Mouse (Mus musculus) neural tube, embryonic 13.5 days (tissue): ENCODE measurements at regions not wholly inside any gene's neighbourhood (a gene's known extent, or its start where the extent isn't known, plus 50 kb on each side); places are given as distances from the start of the nearest gene placed in this dataset.

Source experiments
- ATAC-seq: fragments of 200-750 bp; cut with Nextera tagmentation; 2 replicates; pipeline ENCODE4 v1.8.0; 2017; ENCODE audit warnings: low read depth, mild to moderate bottlenecking, moderate TSS enrichment, moderate library complexity
- H3K27ac ChIP-seq: fragments of 300-500 bp; sonication (generic); replicated peaks from 2 replicates; pipeline ENCODE4 v1.5.1; 2015; ENCODE audit warnings: moderate library complexity, mild to moderate bottlenecking, inconsistent platforms
- H3K27me3 ChIP-seq: fragments of 300-500 bp; sonication (generic); 2 replicates; pipeline ENCODE4 v1.6.1; 2015; ENCODE audit warnings: mild to moderate bottlenecking, inconsistent platforms
- H3K36me3 ChIP-seq: fragments of 300-500 bp; sonication (generic); 2 replicates; pipeline ENCODE4 v1.6.1; 2015; ENCODE audit warnings: mild to moderate bottlenecking, inconsistent platforms
- H3K4me1 ChIP-seq: fragments of 300-500 bp; sonication (generic); replicated peaks from 2 replicates; pipeline ENCODE4 v1.6.1; 2015; ENCODE audit warnings: inconsistent platforms
- H3K4me2 ChIP-seq: fragments of 300-500 bp; sonication (generic); 2 replicates; pipeline ENCODE4 v1.6.1; 2015; ENCODE audit warnings: inconsistent platforms, mild to moderate bottlenecking, moderate library complexity
- H3K4me3 ChIP-seq: fragments of 300-500 bp; sonication (generic); 2 replicates; pipeline ENCODE4 v1.5.1; 2015; ENCODE audit warnings: mild to moderate bottlenecking, inconsistent platforms
- H3K9ac ChIP-seq: fragments of 300-500 bp; sonication (generic); 2 replicates; pipeline ENCODE4 v1.6.1; 2015; ENCODE audit warnings: moderate library complexity, mild to moderate bottlenecking, inconsistent platforms
- H3K9me3 ChIP-seq: fragments of 300-500 bp; sonication (generic); 2 replicates; pipeline ENCODE4 v1.6.1; 2016; ENCODE audit warnings: inconsistent platforms
- WGBS: fragments of 180-500 bp; shearing (Covaris S2); methylation state at CpG from one replicate; pipeline ENCODE4 v1.1.7; 2015; 5-methylcytosine and 5-hydroxymethylcytosine counted together

- Histone ChIP-seq H3K27me3 (no peaks in the 10 kb centered on the region), H3K4me3 (no peak overlapping the region), H3K9ac (no peak overlapping the region), H3K4me2 (no peak overlapping the region), H3K36me3 (no peaks in the 10 kb centered on the region), H3K9me3 (no peaks in the 10 kb centered on the region), H3K27ac (no peak overlapping the region), H3K4me1 (no peaks in the 10 kb centered on the region)
- WGBS: 75% methylated on average over 7 of the region's 7 CpGs
- ATAC-seq: no peak
Measured at GRCm38 (mm10) chr4:55874875-55875274, 342.6 kb upstream of the Klf4 start.

GRCm38 (mm10) chr4:55874276-55874675 is 342.0 kb upstream of the Klf4 start:
- no peak for ATAC-seq

GRCm38 (mm10) chr4:55860055-55860454 is 327.8 kb upstream of the Klf4 start:
- Histone ChIP-seq H3K4me1 (no peaks in the 10 kb centered on the region), H3K9ac (no peak overlapping the region), H3K4me2 (no peak overlapping the region), H3K27me3 (no peaks in the 10 kb centered on the region), H3K36me3 (no peaks in the 10 kb centered on the region), H3K9me3 (no peaks in the 10 kb centered on the region), H3K27ac (no peak overlapping the region), H3K4me3 (no peak overlapping the region)
- ATAC-seq: no peak
- 63% methylated on average over 2 of the region's 2 CpGs for WGBS

More at GRCm38 (mm10) chr4:55874276-55874675, 342.0 kb upstream of the Klf4 start:
- 90% methylated on average over 4 of the region's 4 CpGs for WGBS
- no peaks in the 10 kb centered on the region for H3K27me3 ChIP-seq
- no peak overlapping the region for H3K9ac ChIP-seq
- H3K4me3 ChIP-seq: no peak overlapping the region
- H3K36me3 ChIP-seq: no peaks in the 10 kb centered on the region
- H3K4me2 ChIP-seq: no peak overlapping the region
- H3K9me3 ChIP-seq: no peaks in the 10 kb centered on the region
- H3K4me1 ChIP-seq: no peaks in the 10 kb centered on the region
- no peak overlapping the region for H3K27ac ChIP-seq

- no peak for ATAC-seq
- WGBS: 84% methylated on average over 2 of the region's 2 CpGs
- no peaks in the 10 kb centered on the region for H3K9me3 ChIP-seq
- no peaks in the 10 kb centered on the region for H3K4me1 ChIP-seq
- H3K27ac ChIP-seq: no peak overlapping the region
- no peak overlapping the region for H3K4me3 ChIP-seq
- H3K27me3 ChIP-seq: no peaks in the 10 kb centered on the region
- no peaks in the 10 kb centered on the region for H3K36me3 ChIP-seq
- H3K4me2 ChIP-seq: no peak overlapping the region
- H3K9ac ChIP-seq: no peak overlapping the region
Measured at GRCm38 (mm10) chr4:55859211-55859761, 327.0 kb upstream of the Klf4 start.

GRCm38 (mm10) chr4:55851430-55851829 is 319.2 kb upstream of the Klf4 start:
- Histone ChIP-seq H3K9me3 (no peaks in the 10 kb centered on the region), H3K27me3 (no peaks in the 10 kb centered on the region), H3K27ac (no peak overlapping the region), H3K4me2 (no peak overlapping the region), H3K4me3 (no peak overlapping the region), H3K9ac (no peak overlapping the region), H3K4me1 (no peaks in the 10 kb centered on the region), H3K36me3 (no peaks in the 10 kb centered on the region)
- no peak for ATAC-seq
- WGBS: 97% methylated on average over 1 of the region's 1 CpGs

GRCm38 (mm10) chr4:55851027-55851426 is 318.8 kb upstream of the Klf4 start:
- H3K27me3 ChIP-seq: no peaks in the 10 kb centered on the region

GRCm38 (mm10) chr4:55843727-55844401 is 311.6 kb upstream of the Klf4 start:
- Histone ChIP-seq H3K36me3 (no peaks in the 10 kb centered on the region), H3K9ac (no peak overlapping the region), H3K4me2 (no peak overlapping the region), H3K4me1 (peaks cover 10% of the 10 kb centered on the region), H3K27ac (no peak overlapping the region), H3K9me3 (no peaks in the 10 kb centered on the region), H3K27me3 (no peaks in the 10 kb centered on the region), H3K4me3 (no peak overlapping the region)
- WGBS: 48% methylated on average over 12 of the region's 12 CpGs
- ATAC-seq: peak; percentile 63; the same call in 1 of the 2 replicates

More at GRCm38 (mm10) chr4:55851027-55851426, 318.8 kb upstream of the Klf4 start:
- Histone ChIP-seq H3K9me3 (no peaks in the 10 kb centered on the region), H3K9ac (no peak overlapping the region), H3K4me2 (no peak overlapping the region), H3K36me3 (no peaks in the 10 kb centered on the region), H3K4me3 (no peak overlapping the region), H3K27ac (no peak overlapping the region), H3K4me1 (no peaks in the 10 kb centered on the region)
- no peak for ATAC-seq
- 89% methylated on average over 5 of the region's 5 CpGs for WGBS

- WGBS: 85% methylated on average over 3 of the region's 3 CpGs
- H3K4me1 ChIP-seq: peaks cover 3% of the 10 kb centered on the region
- no peaks in the 10 kb centered on the region for H3K36me3 ChIP-seq
- H3K27ac ChIP-seq: no peak overlapping the region
- ATAC-seq: no peak
- no peaks in the 10 kb centered on the region for H3K27me3 ChIP-seq
- H3K9me3 ChIP-seq: no peaks in the 10 kb centered on the region
- no peak overlapping the region for H3K9ac ChIP-seq
- H3K4me2 ChIP-seq: no peak overlapping the region
- H3K4me3 ChIP-seq: no peak overlapping the region
Measured at GRCm38 (mm10) chr4:55838568-55838967, 306.3 kb upstream of the Klf4 start.

- H3K4me2 ChIP-seq: no peak overlapping the region
- H3K4me3 ChIP-seq: no peak overlapping the region
- no peak for ATAC-seq
- no peaks in the 10 kb centered on the region for H3K4me1 ChIP-seq
- no peak overlapping the region for H3K9ac ChIP-seq
- H3K27ac ChIP-seq: no peak overlapping the region
- no peaks in the 10 kb centered on the region for H3K9me3 ChIP-seq
- 85% methylated on average over 9 of the region's 9 CpGs for WGBS
- no peaks in the 10 kb centered on the region for H3K36me3 ChIP-seq
- no peaks in the 10 kb centered on the region for H3K27me3 ChIP-seq
Measured at GRCm38 (mm10) chr4:55824047-55824760, 291.9 kb upstream of the Klf4 start.

- Histone ChIP-seq H3K4me1 (no peaks in the 10 kb centered on the region), H3K4me2 (no peak overlapping the region), H3K9me3 (no peaks in the 10 kb centered on the region), H3K9ac (no peak overlapping the region), H3K4me3 (no peak overlapping the region), H3K27me3 (no peaks in the 10 kb centered on the region), H3K27ac (no peak overlapping the region), H3K36me3 (no peaks in the 10 kb centered on the region)
- no peak for ATAC-seq
- WGBS: 83% methylated on average over 1 of the region's 1 CpGs
Measured at GRCm38 (mm10) chr4:55823583-55823982, 291.3 kb upstream of the Klf4 start.

- no peak for ATAC-seq
- WGBS: 91% methylated on average over 4 of the region's 4 CpGs
Measured at GRCm38 (mm10) chr4:55817035-55817818, 285.0 kb upstream of the Klf4 start.

GRCm38 (mm10) chr4:55815832-55816231 is 283.6 kb upstream of the Klf4 start:
- Histone ChIP-seq H3K9ac (no peak overlapping the region), H3K4me2 (no peak overlapping the region), H3K4me3 (no peak overlapping the region), H3K36me3 (no peaks in the 10 kb centered on the region), H3K9me3 (no peaks in the 10 kb centered on the region), H3K27ac (no peak overlapping the region), H3K27me3 (no peaks in the 10 kb centered on the region), H3K4me1 (no peaks in the 10 kb centered on the region)
- ATAC-seq: no peak
- WGBS: 95% methylated on average over 3 of the region's 3 CpGs

More at GRCm38 (mm10) chr4:55817035-55817818, 285.0 kb upstream of the Klf4 start:
- no peak overlapping the region for H3K4me3 ChIP-seq
- H3K9ac ChIP-seq: no peak overlapping the region
- no peak overlapping the region for H3K27ac ChIP-seq
- no peaks in the 10 kb centered on the region for H3K27me3 ChIP-seq
- H3K4me1 ChIP-seq: no peaks in the 10 kb centered on the region
- H3K36me3 ChIP-seq: no peaks in the 10 kb centered on the region
- no peak overlapping the region for H3K4me2 ChIP-seq
- H3K9me3 ChIP-seq: no peaks in the 10 kb centered on the region
